ENCODE assay signal across 24 mouse cellular contexts in genomic region chr8:126994506-126994905, GRCm38 (mm10).
"Had no signal": no experiment of that assay in that cellular context is flagged by ENCODE, and none has a peak within 500 bp of the region (broad histone marks: within the 10 kb centered on the region; RNA-seq: fewer than 3 reads in every experiment).

No protein-coding gene starts in this region.

- ATAC-seq: intestine, postnatal 0 days; liver, postnatal 0 days; lung, postnatal 0 days had no signal

- DNase-seq: kidney, adult 2 months; kidney, postnatal 25 days; layer of hippocampus, adult 9-11 months; liver, postnatal 0 days; lung, embryonic 14.5 days; lung, postnatal 36 days; right cerebral cortex, adult 18-20 months; right cerebral cortex, postnatal 14 days; right cerebral cortex, postnatal 4 days; thymus, postnatal 25 days had no signal

- H3K36me3 ChIP-seq: limb, embryonic 12.5 days; limb, embryonic 15.5 days; midbrain, embryonic 12.5 days; neural tube, embryonic 15.5 days had no signal

- H3K27ac ChIP-seq: kidney, postnatal 0 days; layer of hippocampus, adult 2 months; left cerebral cortex, adult 2 months; limb, embryonic 12.5 days; limb, embryonic 15.5 days; liver, embryonic 14.5 days; midbrain, embryonic 12.5 days; neural tube, embryonic 15.5 days; stomach, postnatal 0 days had no signal

- H3K4me2 ChIP-seq: limb, embryonic 12.5 days; limb, embryonic 15.5 days; liver, embryonic 11.5 days; lung, embryonic 14.5 days; midbrain, embryonic 12.5 days; neural tube, embryonic 15.5 days had no signal

- H3K27me3 ChIP-seq: limb, embryonic 12.5 days; limb, embryonic 15.5 days; midbrain, embryonic 12.5 days; neural tube, embryonic 15.5 days had no signal

- H3K4me3 ChIP-seq: layer of hippocampus, adult 2 months; left cerebral cortex, adult 2 months; limb, embryonic 12.5 days; limb, embryonic 15.5 days; megakaryocyte, embryonic 14.5 days; midbrain, embryonic 12.5 days; myocyte; neural tube, embryonic 15.5 days had no signal

- H3K4me1 ChIP-seq: limb, embryonic 12.5 days; limb, embryonic 15.5 days; megakaryocyte, embryonic 14.5 days; midbrain, embryonic 12.5 days; neural tube, embryonic 15.5 days had no signal

- H3K9ac ChIP-seq: limb, embryonic 12.5 days; limb, embryonic 15.5 days; liver, embryonic 14.5 days; liver, postnatal 0 days; lung, embryonic 14.5 days; midbrain, embryonic 12.5 days; neural tube, embryonic 15.5 days had no signal

- H3K9me3 ChIP-seq: limb, embryonic 12.5 days; limb, embryonic 15.5 days; midbrain, embryonic 12.5 days; neural tube, embryonic 15.5 days had no signal
